Mouse (Mus musculus): Measurements from ENCODE around the gene Gm28036. TPM values are rescaled to one million over a fixed set of nuclear protein-coding genes. Genes with fewer than 3 reads are reported as not detected.

Gm28036 gene
- polyA plus RNA-seq, 1 experiment from 2014 or later, result 19.2 TPM

GRCm38 (mm10) chr2:156047929-156048328 is 79.0 kb downstream of the Gm28036 start:
- H3K27ac ChIP-seq (replicated peaks; ENCODE audit: low read depth, low read length), result no peak overlapping the region
- H3K4me2 ChIP-seq (ENCODE audit: low read length), result no peak overlapping the region
- H3K9ac ChIP-seq (replicated peaks; ENCODE audit: low read length), result no peak overlapping the region
- no peak overlapping the region for H3K4me3 ChIP-seq (replicated peaks; ENCODE audit: low read depth, low read length)
- no peaks in the 10 kb centered on the region for H3K9me3 ChIP-seq (ENCODE audit: control insufficient read depth, low read length)
- no peaks in the 10 kb centered on the region for H3K4me1 ChIP-seq (ENCODE audit: control insufficient read depth, insufficient read depth, low read length)
- WGBS, result 6% methylated on average over 19 of the region's 19 CpGs
- DNase-seq, result no peak
- ATAC-seq (ENCODE audit: low FRiP score, low TSS enrichment), result no peak
- no peaks in the 10 kb centered on the region for H3K36me3 ChIP-seq (ENCODE audit: control insufficient read depth, insufficient read depth, low read length)
- no peaks in the 10 kb centered on the region for H3K27me3 ChIP-seq (ENCODE audit: control insufficient read depth, insufficient read depth, low read length)

- H3K4me3 ChIP-seq (replicated peaks; ENCODE audit: low read depth, low read length), result no peak overlapping the region
- H3K27me3 ChIP-seq (ENCODE audit: control insufficient read depth, insufficient read depth, low read length), result no peaks in the 10 kb centered on the region
- H3K4me2 ChIP-seq (ENCODE audit: low read length), result no peak overlapping the region
- ATAC-seq (ENCODE audit: low FRiP score, low TSS enrichment), result no peak
- no peak for DNase-seq
- H3K9ac ChIP-seq (replicated peaks; ENCODE audit: low read length), result no peak overlapping the region
- no peak overlapping the region for H3K27ac ChIP-seq (replicated peaks; ENCODE audit: low read depth, low read length)
- H3K9me3 ChIP-seq (ENCODE audit: control insufficient read depth, low read length), result no peaks in the 10 kb centered on the region
- H3K36me3 ChIP-seq (ENCODE audit: control insufficient read depth, insufficient read depth, low read length), result no peaks in the 10 kb centered on the region
- WGBS, result 87% methylated on average over 8 of the region's 8 CpGs
- H3K4me1 ChIP-seq (ENCODE audit: control insufficient read depth, insufficient read depth, low read length), result no peaks in the 10 kb centered on the region
These were observed 84.0 kb downstream of the Gm28036 start for GRCm38 (mm10) chr2:156042903-156043302.

- no peaks in the 10 kb centered on the region for H3K9me3 ChIP-seq (ENCODE audit: control insufficient read depth, low read length)
- no peak overlapping the region for H3K9ac ChIP-seq (replicated peaks; ENCODE audit: low read length)
- DNase-seq (no peak), ATAC-seq (ENCODE audit: low FRiP score, low TSS enrichment) (no peak)
- H3K4me2 ChIP-seq (ENCODE audit: low read length), result no peak overlapping the region
- H3K36me3 ChIP-seq (ENCODE audit: control insufficient read depth, insufficient read depth, low read length), result no peaks in the 10 kb centered on the region
- H3K27ac ChIP-seq (replicated peaks; ENCODE audit: low read depth, low read length), result no peak overlapping the region
- no peaks in the 10 kb centered on the region for H3K4me1 ChIP-seq (ENCODE audit: control insufficient read depth, insufficient read depth, low read length)
- no peaks in the 10 kb centered on the region for H3K27me3 ChIP-seq (ENCODE audit: control insufficient read depth, insufficient read depth, low read length)
- 92% methylated on average over 3 of the region's 3 CpGs for WGBS
- no peak overlapping the region for H3K4me3 ChIP-seq (replicated peaks; ENCODE audit: low read depth, low read length)
These were observed 87.5 kb downstream of the Gm28036 start for GRCm38 (mm10) chr2:156039390-156039789.

- Histone ChIP-seq H3K4me3 (replicated peaks; ENCODE audit: low read depth, low read length) (no peak overlapping the region), H3K4me2 (ENCODE audit: low read length) (no peak overlapping the region), H3K27me3 (ENCODE audit: control insufficient read depth, insufficient read depth, low read length) (no peaks in the 10 kb centered on the region), H3K36me3 (ENCODE audit: control insufficient read depth, insufficient read depth, low read length) (0 out of 2 replicates have a peak, but pooled peaks cover 2% of the 10 kb centered on the region), H3K9me3 (ENCODE audit: control insufficient read depth, low read length) (no peaks in the 10 kb centered on the region), H3K4me1 (ENCODE audit: control insufficient read depth, insufficient read depth, low read length) (no peaks in the 10 kb centered on the region), H3K9ac (replicated peaks; ENCODE audit: low read length) (no peak overlapping the region), H3K27ac (replicated peaks; ENCODE audit: low read depth, low read length) (no peak overlapping the region)
- no peak for ATAC-seq (ENCODE audit: low FRiP score, low TSS enrichment)
- DNase-seq, result peak; percentile 13
These were observed 101.4 kb downstream of the Gm28036 start for GRCm38 (mm10) chr2:156025482-156025881.

Other genes with a start within 250 kb of the Gm28036 start
- gene Uqcc1, start 196.8 kb downstream of the Gm28036 start, polyA plus RNA-seq (2014; fragmentation: Nextera tagmentation; extraction: Ambion mirVana), result 45.0 and 58.6 TPM in 2 replicates
- not detected in 2 replicates for gene Gm15557, start 186.4 kb downstream of the Gm28036 start, polyA plus RNA-seq (2014; fragmentation: Nextera tagmentation; extraction: Ambion mirVana)
- gene Gdf5, start 181.7 kb downstream of the Gm28036 start, polyA plus RNA-seq (2014; fragmentation: Nextera tagmentation; extraction: Ambion mirVana), result 0.36 and 0.70 TPM in 2 replicates
- 10.6 and 12.8 TPM in 2 replicates for gene Cep250, start 170.6 kb downstream of the Gm28036 start, polyA plus RNA-seq (2014; fragmentation: Nextera tagmentation; extraction: Ambion mirVana)
- 1.5 and 1.7 TPM in 2 replicates for gene 6430550D23Rik, start 119.1 kb downstream of the Gm28036 start, polyA plus RNA-seq (2014; fragmentation: Nextera tagmentation; extraction: Ambion mirVana)
- 379 and 435 TPM in 2 replicates for gene Ergic3, start 119.0 kb downstream of the Gm28036 start, polyA plus RNA-seq (2014; fragmentation: Nextera tagmentation; extraction: Ambion mirVana)
- 0.09 TPM in 1 of 2 replicates, not detected in the other for gene Fer1l4, start 74.1 kb downstream of the Gm28036 start, polyA plus RNA-seq (2014; fragmentation: Nextera tagmentation; extraction: Ambion mirVana)
- 4.7 and 6.0 TPM in 2 replicates for gene Spag4, start 61.9 kb downstream of the Gm28036 start, polyA plus RNA-seq (2014; fragmentation: Nextera tagmentation; extraction: Ambion mirVana)
- 21.4 and 23.2 TPM in 2 replicates for gene Cpne1, start 15.1 kb downstream of the Gm28036 start, polyA plus RNA-seq (2014; fragmentation: Nextera tagmentation; extraction: Ambion mirVana)
- gene Rbm12, start 15.1 kb downstream of the Gm28036 start, polyA plus RNA-seq (2014; fragmentation: Nextera tagmentation; extraction: Ambion mirVana), result 23.6 and 34.0 TPM in 2 replicates
- 413 and 563 TPM in 2 replicates for gene Romo1, start 16.9 kb upstream of the Gm28036 start, polyA plus RNA-seq (2014; fragmentation: Nextera tagmentation; extraction: Ambion mirVana)
- 29.7 and 30.8 TPM in 2 replicates for gene Nfs1, start 17.1 kb upstream of the Gm28036 start, polyA plus RNA-seq (2014; fragmentation: Nextera tagmentation; extraction: Ambion mirVana)
- gene Rbm39, start 53.1 kb upstream of the Gm28036 start, polyA plus RNA-seq (2014; fragmentation: Nextera tagmentation; extraction: Ambion mirVana), result 484 and 514 TPM in 2 replicates
- gene Phf20, start 69.4 kb upstream of the Gm28036 start, polyA plus RNA-seq (2014; fragmentation: Nextera tagmentation; extraction: Ambion mirVana), result 110 and 120 TPM in 2 replicates
- gene Cnbd2, start 185.2 kb upstream of the Gm28036 start, polyA plus RNA-seq (2014; fragmentation: Nextera tagmentation; extraction: Ambion mirVana), result 6.9 and 7.9 TPM in 2 replicates
- 93.3 and 102 TPM in 2 replicates for gene Scand1, start 185.6 kb upstream of the Gm28036 start, polyA plus RNA-seq (2014; fragmentation: Nextera tagmentation; extraction: Ambion mirVana)

Data from midbrain, embryonic 14.5 days (tissue).